Mouse (Mus musculus): Measurements from ENCODE around the gene Cpvl.

DNA sequence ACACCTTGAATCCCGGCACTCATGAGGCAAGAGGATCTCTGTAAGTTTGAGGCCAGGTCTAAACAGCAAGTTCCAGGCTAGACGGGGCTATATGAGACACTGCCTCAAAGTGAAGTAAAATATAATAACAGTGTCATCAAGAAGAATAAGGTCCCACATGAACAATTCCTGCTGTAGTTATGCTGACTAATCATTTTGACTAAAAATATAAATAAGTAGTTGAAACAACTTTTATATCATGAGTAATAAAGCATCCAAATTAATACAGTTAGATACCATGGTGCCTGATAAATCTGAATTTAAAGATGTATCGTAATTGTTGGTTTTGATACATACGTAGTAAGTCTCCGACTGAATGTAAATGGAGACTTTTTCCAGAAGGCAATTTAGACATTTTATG is 45.4 kb upstream of the Cpvl start:
- TF ChIP-seq POLR2A (IDR thresholded peaks at IDR 0.05; ENCODE audit: insufficient read depth, low read depth, low read length) = no peak
- TF ChIP-seq CTCF (IDR thresholded peaks at IDR 0.05; ENCODE audit: insufficient read depth, low read depth, low read length) = no peak

Measured in olfactory bulb, adult 2 months (tissue).